Mouse (Mus musculus) forebrain, embryonic 11.5 days (tissue): ENCODE data around the gene Vmn1r3. TPM values are rescaled to one million over a fixed set of nuclear protein-coding genes. Genes with fewer than 3 reads are reported as not detected.
"Not testable (repeated sequence)": the region's sequence is repeated elsewhere in the genome, so short reads cannot be mapped to it uniquely, and the experiment has no call there.

Experiments used
- ATAC-seq: fragments of 200-750 bp; cut with Nextera tagmentation; replicated peaks from 2 replicates; pipeline ENCODE4 v1.8.0; 2017; ENCODE audit warnings: moderate TSS enrichment; ENCODE audit not compliant: low FRiP score
- DNase-seq: peaks from one replicate; pipeline ENCODE4 v3.0.0-alpha.2; 2017; ENCODE audit warnings: low spot score
- H3K27ac ChIP-seq: fragments of 300-500 bp; sonication (generic); 2 replicates; pipeline ENCODE4 v1.5.1; 2014; ENCODE audit warnings: low read depth, low read length
- H3K27me3 ChIP-seq: fragments of 300-500 bp; sonication (generic); 2 replicates; pipeline ENCODE4 v1.6.1; 2014; ENCODE audit warnings: mild to moderate bottlenecking, low read length, mixed read lengths; ENCODE audit not compliant: control insufficient read depth, insufficient read depth
- H3K36me3 ChIP-seq: fragments of 300-500 bp; sonication (generic); 2 replicates; pipeline ENCODE4 v1.6.1; 2014; ENCODE audit warnings: mild to moderate bottlenecking, low read length, moderate library complexity, mixed read lengths; ENCODE audit not compliant: control insufficient read depth, insufficient read depth
- H3K4me1 ChIP-seq: fragments of 300-500 bp; sonication (generic); replicated peaks from 2 replicates; pipeline ENCODE4 v1.6.1; 2014; ENCODE audit warnings: low read length, mixed read lengths; ENCODE audit not compliant: control insufficient read depth, insufficient read depth
- H3K4me2 ChIP-seq: fragments of 300-500 bp; sonication (generic); 2 replicates; pipeline ENCODE4 v1.6.1; 2014; ENCODE audit warnings: low read depth, mild to moderate bottlenecking, low read length, moderate library complexity, mixed read lengths; ENCODE audit not compliant: severe bottlenecking
- H3K4me3 ChIP-seq: fragments of 300-500 bp; sonication (generic); 2 replicates; pipeline ENCODE4 v1.5.1; 2014; ENCODE audit warnings: low read depth, low read length
- H3K9ac ChIP-seq: fragments of 300-500 bp; sonication (generic); 2 replicates; pipeline ENCODE4 v1.6.1; 2014; ENCODE audit warnings: low read length
- H3K9me3 ChIP-seq: fragments of 300-500 bp; sonication (generic); 2 replicates; pipeline ENCODE4 v1.6.1; 2016; ENCODE audit warnings: low read length, mixed read lengths; ENCODE audit not compliant: control insufficient read depth
- whole genome bisulfite sequencing: fragments of 180-500 bp; shearing (Covaris S2); extraction: QIAGEN DNeasy Blood & Tissue Kit; methylation state at CpG from one replicate; pipeline ENCODE4 v1.1.7; 2014; 5-methylcytosine and 5-hydroxymethylcytosine counted together
- polyA plus RNA-seq: library from polyadenylated mRNA; unstranded; fragments of >200 nt; fragmentation: Nextera tagmentation; extraction: Ambion mirVana; gene quantifications from 2 replicates; pipeline ENCODE4 v1.2.1, GENCODE M21; 2014

Vmn1r3 gene
- polyA plus RNA-seq, 1 experiment from 2014 or later = not detected

DNA sequence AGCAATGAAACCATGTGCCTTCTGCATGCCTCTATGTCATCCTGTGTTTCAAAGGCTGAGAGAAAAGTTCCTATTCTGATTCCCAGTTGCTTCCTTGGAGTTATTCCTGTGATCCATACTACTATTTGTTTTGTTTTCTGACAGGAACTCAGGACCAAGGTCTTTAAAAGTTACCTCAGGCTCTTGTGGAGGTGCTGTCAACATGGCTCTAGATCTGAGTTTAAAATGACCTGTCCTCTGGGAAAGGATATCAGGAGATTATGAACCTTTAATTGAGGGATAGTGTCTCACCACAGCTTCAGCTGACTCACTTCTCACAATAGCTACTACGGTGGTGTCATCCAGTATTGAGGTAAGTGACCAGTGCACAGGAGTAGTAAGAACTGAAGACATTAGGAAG lies 18.1 kb downstream of the Vmn1r3 start, which contains the start of gene Vmn1r2:
TSS of gene Vmn1r2 (plus strand) at position 301 of the 400 bp plus-strand sequence.
- not testable (repeated sequence) for H3K4me2 ChIP-seq, H3K4me1 ChIP-seq, ATAC-seq, H3K27ac ChIP-seq, DNase-seq, H3K36me3 ChIP-seq, H3K4me3 ChIP-seq, H3K9ac ChIP-seq, H3K27me3 ChIP-seq
- WGBS = no CpG with 5 or more reads among the region's 1 CpGs
- peaks cover 10% of the 10 kb centered on the region for H3K9me3 ChIP-seq

DNA sequence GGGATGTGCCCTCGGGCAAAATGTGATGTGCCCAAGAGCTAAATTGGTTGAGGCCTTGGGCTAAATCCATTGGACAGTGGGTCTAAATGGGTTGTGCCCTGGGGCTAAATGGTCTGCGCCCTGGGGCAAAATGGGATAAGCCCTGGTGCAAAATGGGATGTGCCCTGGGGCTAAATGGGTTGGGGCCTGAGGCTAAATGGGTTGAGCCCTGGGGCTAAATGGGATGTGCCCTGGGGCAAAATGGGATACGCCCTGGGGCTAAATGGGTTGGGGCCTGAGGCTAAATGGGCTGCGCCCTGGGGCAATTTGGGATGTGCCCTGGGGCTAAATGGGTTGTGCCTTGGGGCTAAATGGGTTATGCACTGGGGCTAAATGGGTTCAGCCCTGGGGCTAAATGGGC lies 20.1 kb downstream of the Vmn1r3 start:
- no peak overlapping the region for H3K9ac ChIP-seq
- no peaks in the 10 kb centered on the region for H3K4me1 ChIP-seq
- no peak overlapping the region for H3K27ac ChIP-seq
- no peak overlapping the region for H3K4me2 ChIP-seq
- no peak overlapping the region for H3K4me3 ChIP-seq
- peaks cover 10% of the 10 kb centered on the region for H3K9me3 ChIP-seq
- H3K36me3 ChIP-seq = no peaks in the 10 kb centered on the region
- ATAC-seq (no peak; the same call in 1 of the 2 replicates), DNase-seq (peak; percentile 60)
- no peaks in the 10 kb centered on the region for H3K27me3 ChIP-seq
- 93% methylated on average over 4 of the region's 4 CpGs for WGBS

DNA sequence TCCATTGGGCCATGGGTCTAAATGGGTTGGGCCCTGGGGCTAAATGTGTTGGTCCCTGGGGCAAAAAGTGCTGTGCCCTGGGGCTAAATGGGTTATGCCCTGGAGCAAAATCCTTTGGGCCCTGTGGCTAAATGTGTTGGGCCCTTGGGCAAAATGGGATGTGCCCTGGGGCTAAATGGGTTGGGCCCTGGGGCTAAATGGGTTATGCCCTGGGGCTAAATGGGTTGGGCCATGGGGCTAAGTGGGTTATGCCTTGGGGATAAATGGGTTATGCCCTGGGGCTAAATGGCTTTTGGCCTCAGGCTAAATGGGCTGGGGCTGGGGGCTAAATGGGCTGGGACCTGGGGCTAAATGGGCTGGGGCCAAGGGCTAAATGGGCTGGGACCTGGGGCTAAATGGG lies 20.7 kb downstream of the Vmn1r3 start:
- not testable (repeated sequence) for H3K4me3 ChIP-seq, H3K4me2 ChIP-seq, DNase-seq, H3K4me1 ChIP-seq, ATAC-seq, H3K27ac ChIP-seq, H3K27me3 ChIP-seq, H3K9ac ChIP-seq, H3K36me3 ChIP-seq
- peaks cover 10% of the 10 kb centered on the region for H3K9me3 ChIP-seq

DNA sequence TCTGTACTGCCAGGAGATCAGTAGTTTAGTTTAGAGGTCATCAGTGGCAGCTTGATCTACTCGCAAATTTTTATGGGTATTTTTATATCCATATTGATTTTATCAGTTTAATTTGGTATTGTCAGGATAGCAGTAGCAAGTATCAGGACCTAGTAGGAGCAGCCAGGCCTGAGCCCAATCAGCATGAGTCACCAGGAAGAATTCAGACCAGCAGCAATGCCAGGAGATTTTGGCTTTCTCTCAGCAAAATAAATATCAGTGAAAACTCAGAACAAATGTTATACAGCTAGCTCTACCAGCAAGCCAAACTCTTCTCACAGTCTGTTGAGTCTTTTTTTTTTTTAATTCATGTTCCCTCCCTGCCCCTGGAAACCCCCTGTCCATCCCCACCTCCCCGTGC lies 31.8 kb downstream of the Vmn1r3 start:
- H3K27me3 ChIP-seq, H3K9ac ChIP-seq, H3K36me3 ChIP-seq, H3K9me3 ChIP-seq, H3K4me3 ChIP-seq, DNase-seq, ATAC-seq, H3K27ac ChIP-seq, H3K4me2 ChIP-seq, H3K4me1 ChIP-seq: not testable (repeated sequence)
- WGBS = 82% methylated on average over 2 of the region's 2 CpGs

DNA sequence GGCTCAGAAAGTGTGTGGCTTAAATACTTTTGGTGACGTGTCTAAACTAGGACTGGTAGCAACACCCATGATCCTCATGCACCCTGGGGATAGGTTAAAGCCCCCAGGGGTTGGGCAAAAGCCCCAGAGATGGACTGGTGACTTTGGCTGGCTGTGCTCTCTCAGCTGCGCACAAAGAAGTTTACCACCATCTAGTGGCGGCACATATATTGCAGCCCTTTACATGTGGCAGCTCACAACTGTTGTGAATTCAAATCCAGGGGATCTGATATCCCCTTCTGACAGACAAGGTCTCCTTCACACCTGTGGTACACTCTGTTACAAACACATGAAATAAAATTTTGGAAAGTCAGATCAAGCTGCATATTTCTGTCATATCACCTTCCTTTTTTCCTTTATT lies 37.2 kb downstream of the Vmn1r3 start:
- not testable (repeated sequence) for DNase-seq, H3K9me3 ChIP-seq, ATAC-seq, H3K4me2 ChIP-seq, H3K4me1 ChIP-seq, H3K4me3 ChIP-seq, H3K27me3 ChIP-seq, H3K9ac ChIP-seq, H3K27ac ChIP-seq, H3K36me3 ChIP-seq
- WGBS = no CpG with 5 or more reads among the region's 3 CpGs

Other genes starting within 250 kb of the Vmn1r3 start
- gene Vmn1r2, start 18.0 kb downstream of the Vmn1r3 start, polyA plus RNA-seq = not detected in 2 replicates